Mouse (Mus musculus) embryonic facial prominence, embryonic 13.5 days (tissue): ENCODE data around the gene Thoc7. TPM values are rescaled to one million over a fixed set of nuclear protein-coding genes. Genes with fewer than 3 reads are reported as not detected.

Source experiments
- ATAC-seq: fragments of 200-750 bp; cut with Nextera tagmentation; 2 replicates; pipeline ENCODE4 v1.8.0; 2017; ENCODE audit warnings: low read depth; ENCODE audit not compliant: insufficient number of reproducible peaks, insufficient read depth, low FRiP score, low TSS enrichment
- H3K27ac ChIP-seq: fragments of 300-500 bp; sonication (generic); 2 replicates; pipeline ENCODE4 v1.5.1; 2015; ENCODE audit warnings: moderate library complexity, mild to moderate bottlenecking, inconsistent platforms
- H3K27me3 ChIP-seq: fragments of 300-500 bp; sonication (generic); 2 replicates; pipeline ENCODE4 v1.6.1; 2015; ENCODE audit warnings: mild to moderate bottlenecking, inconsistent platforms
- H3K36me3 ChIP-seq: fragments of 300-500 bp; sonication (generic); 2 replicates; pipeline ENCODE4 v1.6.1; 2015; ENCODE audit warnings: mild to moderate bottlenecking, inconsistent platforms
- H3K4me1 ChIP-seq: fragments of 300-500 bp; sonication (generic); 2 replicates; pipeline ENCODE4 v1.6.1; 2015; ENCODE audit warnings: inconsistent platforms
- H3K4me2 ChIP-seq: fragments of 300-500 bp; sonication (generic); 2 replicates; pipeline ENCODE4 v1.6.1; 2015; ENCODE audit warnings: moderate library complexity, mild to moderate bottlenecking, inconsistent platforms
- H3K4me3 ChIP-seq: fragments of 300-500 bp; sonication (generic); 2 replicates; pipeline ENCODE4 v1.5.1; 2015; ENCODE audit warnings: mild to moderate bottlenecking, inconsistent platforms
- H3K9ac ChIP-seq: fragments of 300-500 bp; sonication (generic); 2 replicates; pipeline ENCODE4 v1.6.1; 2015; ENCODE audit warnings: mild to moderate bottlenecking, inconsistent platforms
- H3K9me3 ChIP-seq: fragments of 300-500 bp; sonication (generic); 2 replicates; pipeline ENCODE4 v1.6.1; 2016; ENCODE audit warnings: inconsistent platforms
- WGBS: fragments of 180-500 bp; shearing (Covaris S2); methylation state at CpG from one replicate; pipeline ENCODE4 v1.1.7; 2015; ENCODE audit warnings: mixed read lengths; 5-methylcytosine and 5-hydroxymethylcytosine counted together
- polyA plus RNA-seq: library from polyadenylated mRNA; unstranded; fragments of >200 nt; fragmentation: Nextera tagmentation; extraction: Ambion mirVana; gene quantifications from 2 replicates; pipeline ENCODE4 v1.2.1, GENCODE M21; 2015

The Thoc7 gene
- polyA plus RNA-seq, 1 experiment from 2014 or later, result 200 TPM

DNA sequence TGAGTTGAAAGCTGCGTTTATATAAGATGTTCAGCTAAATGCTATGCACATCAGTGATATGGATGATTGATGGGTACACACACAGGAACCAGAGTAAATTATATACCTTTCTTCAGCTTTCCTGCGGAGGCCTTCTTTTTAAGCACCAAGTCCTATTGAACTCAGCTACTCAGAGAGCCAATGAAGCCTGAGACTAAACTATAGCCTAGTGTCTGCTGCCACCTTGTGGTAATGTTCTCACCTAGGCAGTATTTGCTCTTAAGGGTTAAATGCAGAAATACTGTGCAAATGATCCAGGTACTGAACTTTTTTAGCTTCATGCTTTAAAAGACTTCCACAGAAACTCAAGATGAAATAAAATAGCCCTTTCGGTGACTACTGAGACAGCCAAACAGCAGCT is 44.0 kb downstream of the Thoc7 start:
- no peak overlapping the region for H3K9ac ChIP-seq
- H3K9me3 ChIP-seq, result no peaks in the 10 kb centered on the region
- H3K27ac ChIP-seq, result no peak overlapping the region
- no peak for ATAC-seq
- WGBS, result 31% methylated on average over 3 of the region's 3 CpGs
- no peak overlapping the region for H3K4me2 ChIP-seq
- H3K4me3 ChIP-seq, result no peak overlapping the region
- H3K36me3 ChIP-seq, result no peaks in the 10 kb centered on the region
- no peaks in the 10 kb centered on the region for H3K27me3 ChIP-seq
- no peaks in the 10 kb centered on the region for H3K4me1 ChIP-seq

DNA sequence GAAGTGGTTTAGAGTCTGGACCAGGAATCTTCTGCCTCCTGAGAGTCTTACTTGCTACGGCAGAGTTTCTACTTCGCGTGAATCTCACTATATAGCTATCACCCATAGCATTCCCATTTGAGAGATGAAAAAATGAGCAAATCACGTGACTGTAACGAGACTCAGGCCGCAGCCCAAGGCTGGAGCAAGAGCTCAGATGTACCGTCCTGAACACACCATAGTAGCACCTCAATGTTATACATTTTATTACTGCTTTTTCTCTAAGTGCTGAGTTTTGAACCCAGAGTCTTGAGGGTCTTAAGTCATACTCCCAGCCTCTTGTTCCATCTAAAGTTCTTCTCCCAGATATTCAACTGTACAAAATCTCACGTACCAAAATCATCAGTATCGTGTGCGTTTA is 44.4 kb downstream of the Thoc7 start:
- no peak for ATAC-seq
- Histone ChIP-seq H3K4me2 (no peak overlapping the region), H3K4me3 (no peak overlapping the region), H3K9me3 (no peaks in the 10 kb centered on the region), H3K9ac (no peak overlapping the region), H3K4me1 (no peaks in the 10 kb centered on the region), H3K36me3 (no peaks in the 10 kb centered on the region), H3K27me3 (no peaks in the 10 kb centered on the region), H3K27ac (no peak overlapping the region)
- 81% methylated on average over 10 of the region's 10 CpGs for WGBS

DNA sequence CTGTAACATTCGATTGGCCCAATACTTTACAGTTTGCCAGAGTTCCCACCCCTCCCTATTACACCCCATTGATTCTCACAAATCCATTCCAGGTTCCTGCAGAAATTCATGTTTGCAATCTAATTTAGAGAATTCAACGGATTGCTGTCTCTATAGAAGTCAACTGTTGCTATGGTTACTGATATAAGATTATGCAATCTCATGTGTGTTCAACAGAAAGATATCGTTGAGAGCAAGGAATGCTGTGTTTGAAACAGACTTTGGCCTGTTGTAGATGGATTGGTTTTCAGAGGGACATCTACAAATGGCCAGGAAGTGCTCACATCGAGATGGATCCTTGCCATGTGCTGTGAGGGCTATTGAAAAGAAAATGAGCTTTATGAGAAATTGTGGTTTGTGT is 46.4 kb downstream of the Thoc7 start:
- Histone ChIP-seq H3K4me1 (peaks cover 4% of the 10 kb centered on the region; the same call in 1 of the 2 replicates), H3K36me3 (no peaks in the 10 kb centered on the region), H3K27ac (no peak overlapping the region), H3K4me2 (no peak overlapping the region), H3K4me3 (no peak overlapping the region), H3K27me3 (no peaks in the 10 kb centered on the region), H3K9ac (no peak overlapping the region), H3K9me3 (no peaks in the 10 kb centered on the region)
- no peak for ATAC-seq
- WGBS, result 52% methylated on average over 4 of the region's 4 CpGs

GRCm38 (mm10) chr14:13914387-13915082 is 47.1 kb downstream of the Thoc7 start, which contains the start of gene Gm281:
Gm281 (minus strand) TSS chr14:13914478.
- ATAC-seq, result no peak
- Histone ChIP-seq H3K36me3 (no peaks in the 10 kb centered on the region), H3K9me3 (no peaks in the 10 kb centered on the region), H3K4me2 (no peak within 1 kb of the TSS), H3K4me1 (peaks cover 6% of the 10 kb centered on the region; the same call in 1 of the 2 replicates), H3K9ac (no peak within 1 kb of the TSS), H3K4me3 (no peak within 1 kb of the TSS), H3K27me3 (no peaks in the 10 kb centered on the region), H3K27ac (no peak within 1 kb of the TSS)
- 25% methylated on average over 1 of the region's 1 CpGs for WGBS

- ATAC-seq, result no peak
These were observed 51.5 kb downstream of the Thoc7 start for GRCm38 (mm10) chr14:13910148-13910547.

DNA sequence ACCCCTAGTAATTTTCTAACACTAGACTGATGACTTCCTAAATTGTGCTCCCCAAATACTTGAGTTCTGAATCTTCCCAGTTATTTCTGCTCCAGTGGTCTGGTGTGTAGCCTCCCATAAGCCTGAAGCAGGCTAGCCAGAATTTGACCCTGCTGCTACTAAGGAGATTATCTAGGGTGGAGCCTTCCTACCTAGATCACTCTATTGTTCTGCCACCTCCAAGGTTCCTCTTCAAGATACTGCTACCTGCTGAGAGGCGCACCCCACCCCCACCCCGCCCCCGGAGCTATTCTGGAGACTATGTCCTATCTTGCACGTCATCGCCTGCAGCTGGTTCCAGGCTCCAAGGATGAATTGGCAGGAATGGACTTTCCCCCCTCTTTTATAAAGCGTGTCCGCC is 54.5 kb downstream of the Thoc7 start:
- 87% methylated on average over 7 of the region's 7 CpGs for WGBS
- H3K27me3 ChIP-seq, result no peaks in the 10 kb centered on the region
- H3K27ac ChIP-seq, result no peak overlapping the region
- no peaks in the 10 kb centered on the region for H3K9me3 ChIP-seq
- H3K4me2 ChIP-seq, result no peak overlapping the region
- ATAC-seq, result no peak
- no peak overlapping the region for H3K9ac ChIP-seq
- no peak overlapping the region for H3K4me3 ChIP-seq
- H3K4me1 ChIP-seq, result peaks cover 6% of the 10 kb centered on the region; the same call in 1 of the 2 replicates
- H3K36me3 ChIP-seq, result no peaks in the 10 kb centered on the region

More at GRCm38 (mm10) chr14:13910148-13910547, 51.5 kb downstream of the Thoc7 start:
- no peak overlapping the region for H3K4me2 ChIP-seq
- no peaks in the 10 kb centered on the region for H3K27me3 ChIP-seq
- WGBS, result 52% methylated on average over 2 of the region's 2 CpGs
- H3K36me3 ChIP-seq, result no peaks in the 10 kb centered on the region
- peaks cover 6% of the 10 kb centered on the region; the same call in 1 of the 2 replicates for H3K4me1 ChIP-seq
- H3K27ac ChIP-seq, result no peak overlapping the region
- H3K9me3 ChIP-seq, result no peaks in the 10 kb centered on the region
- H3K9ac ChIP-seq, result no peak overlapping the region
- H3K4me3 ChIP-seq, result no peak overlapping the region

DNA sequence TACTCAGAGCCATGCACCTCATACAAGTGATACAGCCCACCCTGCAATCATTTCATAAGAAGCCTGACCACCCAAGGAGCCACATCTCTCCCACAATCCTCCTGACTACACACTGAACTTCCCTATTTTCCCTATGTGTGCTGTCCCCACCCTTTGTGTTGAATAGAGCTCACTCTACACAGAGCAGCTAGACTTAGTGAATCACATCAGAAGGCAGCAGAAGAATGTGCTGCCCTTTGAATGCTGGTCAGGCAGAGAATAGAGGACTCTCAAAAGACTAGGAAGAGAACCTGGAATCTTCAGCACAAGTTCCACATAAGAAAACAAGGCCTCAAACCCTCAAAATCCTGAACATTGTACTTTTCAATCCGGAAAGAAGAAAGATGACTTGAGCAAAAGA is 55.2 kb downstream of the Thoc7 start:
- no peak overlapping the region for H3K4me3 ChIP-seq
- no peaks in the 10 kb centered on the region for H3K36me3 ChIP-seq
- H3K4me2 ChIP-seq, result no peak overlapping the region
- H3K27ac ChIP-seq, result no peak overlapping the region
- no peak for ATAC-seq
- WGBS, result 88% methylated on average over 1 of the region's 1 CpGs
- peaks cover 6% of the 10 kb centered on the region; the same call in 1 of the 2 replicates for H3K4me1 ChIP-seq
- no peak overlapping the region for H3K9ac ChIP-seq
- H3K9me3 ChIP-seq, result no peaks in the 10 kb centered on the region
- no peaks in the 10 kb centered on the region for H3K27me3 ChIP-seq

GRCm38 (mm10) chr14:13901611-13902067 is 60.0 kb downstream of the Thoc7 start:
- no peaks in the 10 kb centered on the region for H3K9me3 ChIP-seq
- under 1% methylated on average over 22 of the region's 22 CpGs for WGBS
- ATAC-seq, result no peak
- H3K4me2 ChIP-seq, result peak overlapping the region; percentile 89
- no peaks in the 10 kb centered on the region for H3K36me3 ChIP-seq
- H3K9ac ChIP-seq, result peak overlapping the region; percentile 75
- H3K27ac ChIP-seq, result no peak overlapping the region
- peak overlapping the region; percentile 53 for H3K4me3 ChIP-seq
- H3K27me3 ChIP-seq, result 0 out of 2 replicates have a peak, but pooled peaks cover 10% of the 10 kb centered on the region
- H3K4me1 ChIP-seq, result no peaks in the 10 kb centered on the region

Other genes with a start within 250 kb of the Thoc7 start
- not detected in 2 replicates for gene Gm281, start 47.4 kb downstream of the Thoc7 start, polyA plus RNA-seq
- gene Atxn7, start 412 bp downstream of the Thoc7 start, polyA plus RNA-seq, result 5.0 and 5.6 TPM in 2 replicates
- gene Psmd6, start 159.1 kb upstream of the Thoc7 start, polyA plus RNA-seq, result 254 and 256 TPM in 2 replicates
- 0.06 TPM in 1 of 2 replicates, not detected in the other for gene Olfr720, start 225.0 kb upstream of the Thoc7 start, polyA plus RNA-seq